17 mouse cellular contexts compared by ENCODE assay signal in the genomic region with DNA sequence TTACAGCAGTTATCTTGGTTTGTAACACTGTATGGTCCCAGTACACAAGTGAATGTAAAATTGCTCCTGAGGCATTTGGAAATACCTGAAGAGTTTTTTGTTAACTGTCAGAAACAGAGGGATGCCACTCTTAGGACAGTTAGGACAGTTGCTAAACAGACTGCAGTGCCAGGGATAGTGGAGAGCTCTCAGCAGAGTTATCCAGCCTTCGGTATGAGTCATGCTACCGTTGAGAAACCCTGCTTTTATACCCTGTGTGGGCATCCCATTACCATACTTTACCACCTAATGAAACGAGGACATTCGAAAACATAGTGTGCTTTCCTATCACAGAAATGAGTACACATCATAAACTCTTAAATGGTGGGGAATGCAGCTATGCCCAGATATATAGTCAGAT.
"Had no signal": no experiment of that assay in that cellular context is flagged by ENCODE, and none has a peak within 500 bp of the region (broad histone marks: within the 10 kb centered on the region; RNA-seq: fewer than 3 reads in every experiment).

No protein-coding gene starts in this region.

- H3K9me3 ChIP-seq: limb, embryonic 12.5 days; limb, embryonic 15.5 days; midbrain, embryonic 12.5 days; midbrain, embryonic 15.5 days; neural tube, embryonic 13.5 days had no signal

- H3K36me3 ChIP-seq: limb, embryonic 12.5 days; limb, embryonic 15.5 days; midbrain, embryonic 12.5 days; midbrain, embryonic 15.5 days; neural tube, embryonic 13.5 days had no signal

- H3K27ac ChIP-seq: limb, embryonic 12.5 days; limb, embryonic 15.5 days; liver, embryonic 14.5 days; macrophage; midbrain, embryonic 12.5 days; midbrain, embryonic 15.5 days; neural tube, embryonic 13.5 days; stomach, postnatal 0 days had no signal

- DNase-seq: kidney, postnatal 14 days; kidney, postnatal 4 days; left cerebral cortex, postnatal 4 days; liver, postnatal 0 days; lung, embryonic 14.5 days; thymus, adult 2 months; thymus, postnatal 14 days; thymus, postnatal 4 days had no signal

- H3K4me1 ChIP-seq: limb, embryonic 12.5 days; midbrain, embryonic 15.5 days; neural tube, embryonic 13.5 days had no signal

- H3K27me3 ChIP-seq: limb, embryonic 12.5 days; limb, embryonic 15.5 days; midbrain, embryonic 12.5 days; midbrain, embryonic 15.5 days; neural tube, embryonic 13.5 days had no signal

- H3K4me3 ChIP-seq: limb, embryonic 12.5 days; limb, embryonic 15.5 days; midbrain, embryonic 12.5 days; midbrain, embryonic 15.5 days; neural tube, embryonic 13.5 days had no signal

- ATAC-seq: liver, postnatal 0 days; lung, postnatal 0 days; midbrain, embryonic 15.5 days had no signal
